Mouse (Mus musculus) heart, embryonic 10.5 days (tissue): ENCODE data around the gene Pfkfb4. TPM values are rescaled to one million over a fixed set of nuclear protein-coding genes. Genes with fewer than 3 reads are reported as not detected.

Experiments
- DNase-seq: peaks from one replicate; pipeline ENCODE4 v3.0.0-alpha.2; 2017; ENCODE audit warnings: low spot score
- H3K27ac ChIP-seq: fragments of 300-500 bp; sonication (generic); 2 replicates; pipeline ENCODE4 v1.5.1; 2016; ENCODE audit warnings: mild to moderate bottlenecking
- H3K27me3 ChIP-seq: fragments of 300-500 bp; sonication (generic); 2 replicates; pipeline ENCODE4 v1.6.1; 2016; ENCODE audit warnings: mild to moderate bottlenecking; ENCODE audit not compliant: poor library complexity, insufficient read depth, severe bottlenecking
- H3K36me3 ChIP-seq: fragments of 300-500 bp; sonication (generic); 2 replicates; pipeline ENCODE4 v1.6.1; 2016; ENCODE audit warnings: mild to moderate bottlenecking, moderate library complexity
- H3K4me1 ChIP-seq: fragments of 300-500 bp; sonication (generic); 2 replicates; pipeline ENCODE4 v1.6.1; 2016; ENCODE audit warnings: mild to moderate bottlenecking
- H3K4me3 ChIP-seq: fragments of 300-500 bp; sonication (generic); 2 replicates; pipeline ENCODE4 v1.5.1; 2016; ENCODE audit warnings: mild to moderate bottlenecking, moderate library complexity
- H3K9me3 ChIP-seq: fragments of 300-500 bp; sonication (generic); 2 replicates; pipeline ENCODE4 v1.6.1; 2016; ENCODE audit warnings: mild to moderate bottlenecking, moderate library complexity
- WGBS: fragments of 180-500 bp; shearing (Covaris S2); methylation state at CpG from one replicate; pipeline ENCODE4 v1.1.7; 2016; 5-methylcytosine and 5-hydroxymethylcytosine counted together
- polyA plus RNA-seq: library from polyadenylated mRNA; unstranded; fragments of >200 nt; fragmentation: Nextera tagmentation; extraction: Ambion mirVana; gene quantifications from 2 replicates; pipeline ENCODE4 v1.2.1, GENCODE M21; 2016

Pfkfb4 gene
- polyA plus RNA-seq, 1 experiment from 2014 or later: 9.4 TPM

DNA sequence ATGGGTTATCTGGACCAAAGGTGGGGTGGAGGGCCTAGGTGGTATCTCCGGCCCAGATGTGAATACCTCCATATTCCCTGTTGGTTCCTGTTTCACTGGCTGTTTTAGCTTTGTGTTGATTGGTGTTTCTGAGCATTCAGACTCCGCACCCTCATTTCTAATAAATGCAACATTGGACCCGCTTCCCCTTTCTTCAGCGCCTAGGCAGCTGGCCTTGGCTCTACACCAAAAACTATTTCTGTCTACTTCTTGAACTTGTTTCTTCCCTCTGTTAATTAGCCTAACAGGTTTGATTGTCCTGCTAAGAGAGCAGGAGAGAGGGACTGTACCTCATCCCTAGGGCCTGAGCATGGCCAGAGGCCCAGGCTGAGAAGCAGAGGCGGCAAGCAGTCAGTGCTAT is 66.0 kb downstream of the Pfkfb4 start:
- H3K36me3 ChIP-seq: peaks cover 58% of the 10 kb centered on the region
- no peaks in the 10 kb centered on the region for H3K27me3 ChIP-seq
- H3K27ac ChIP-seq: no peak overlapping the region
- H3K4me3 ChIP-seq: no peak overlapping the region
- WGBS: 89% methylated on average over 5 of the region's 5 CpGs
- no peaks in the 10 kb centered on the region for H3K9me3 ChIP-seq
- DNase-seq: no peak
- H3K4me1 ChIP-seq: peaks cover 39% of the 10 kb centered on the region

DNA sequence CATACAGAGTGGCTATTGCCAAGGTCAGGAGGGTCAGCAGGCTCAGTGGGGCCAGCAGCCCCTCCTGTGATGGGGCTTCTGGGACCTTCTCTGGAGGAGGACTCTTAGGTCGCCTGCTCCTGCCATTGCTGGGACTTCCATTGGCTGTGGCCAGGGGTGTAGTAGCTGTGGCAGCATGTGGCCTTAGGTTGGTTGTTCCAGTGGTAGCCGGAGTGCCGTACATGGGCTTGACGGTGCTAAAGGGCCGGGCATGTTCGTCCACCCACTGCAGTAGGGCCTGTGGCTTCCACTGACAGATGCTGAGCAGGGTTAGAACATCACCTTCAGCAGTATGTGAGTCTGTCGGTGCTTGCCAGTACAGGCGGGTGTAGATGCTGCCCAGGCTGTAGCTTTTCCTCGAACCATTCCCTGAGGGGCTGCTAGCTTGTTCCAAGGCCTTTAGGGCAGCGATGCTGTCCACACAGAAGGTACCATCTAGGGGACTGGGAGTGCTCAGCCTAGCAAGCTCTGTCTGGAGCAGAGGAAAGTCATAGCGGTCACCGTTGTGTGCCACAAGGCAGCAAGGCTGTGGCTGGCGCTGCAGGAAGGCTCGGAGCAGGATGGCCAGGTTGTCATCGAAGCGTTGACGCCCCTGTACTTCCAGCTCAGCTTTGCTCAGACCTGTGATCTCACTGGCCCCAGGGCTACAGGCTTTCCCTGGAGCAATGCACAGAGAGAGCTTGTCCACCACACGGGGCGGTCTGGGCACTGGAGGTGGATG is 66.6 kb downstream of the Pfkfb4 start:
- H3K27ac ChIP-seq: peak overlapping the region; percentile 90; the same call in 1 of the 2 replicates
- peak overlapping the region; percentile 52 for H3K4me3 ChIP-seq
- 92% methylated on average over 19 of the region's 19 CpGs for WGBS

DNA sequence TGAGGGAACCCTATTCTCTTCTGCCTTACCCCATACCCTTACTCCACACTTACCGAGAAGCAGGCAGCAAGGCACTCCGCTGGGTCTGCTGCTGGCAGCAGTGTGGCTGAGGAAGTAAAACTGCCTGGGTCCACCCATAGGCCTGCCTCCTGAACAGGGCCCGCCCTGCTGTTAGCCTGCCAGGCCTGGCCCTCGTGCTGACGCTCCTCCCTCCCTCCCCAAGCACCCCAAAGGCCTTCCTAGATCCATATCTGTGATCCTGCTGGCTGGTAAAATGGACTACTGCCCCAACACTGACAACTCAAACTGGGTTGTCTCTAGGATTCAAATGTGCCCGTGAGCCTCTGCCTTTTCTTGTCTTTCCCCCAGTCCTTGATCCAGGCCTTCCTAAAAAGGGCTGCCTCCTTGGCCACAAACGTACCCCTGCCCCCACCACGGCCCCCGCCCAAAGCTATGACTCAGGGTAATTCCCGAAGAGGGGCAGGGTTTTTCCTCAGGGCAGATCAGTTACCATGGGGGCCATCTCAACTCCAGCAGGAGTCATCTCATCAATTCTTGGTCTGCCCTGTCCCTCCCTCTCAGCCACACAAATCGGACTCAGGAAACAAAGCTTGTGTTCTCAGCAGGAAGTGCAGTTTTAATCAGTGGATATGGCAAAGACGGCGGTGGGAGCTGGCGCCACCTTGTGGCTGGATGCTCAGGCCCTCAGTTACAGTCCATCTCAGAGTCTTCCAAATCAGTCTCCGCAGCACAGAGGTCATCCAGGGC is 67.7 kb downstream of the Pfkfb4 start, which contains the start of gene Trex1:
Gene Trex1 (minus strand): TSS at position 599 of the 768 bp plus-strand sequence.
- Histone ChIP-seq H3K36me3 (peaks cover 70% of the 10 kb centered on the region), H3K27me3 (no peaks in the 10 kb centered on the region), H3K27ac (peak within 1 kb of the TSS; percentile 90), H3K9me3 (no peaks in the 10 kb centered on the region), H3K4me3 (peak within 1 kb of the TSS; percentile 52), H3K4me1 (peaks cover 33% of the 10 kb centered on the region)
- WGBS: 14% methylated on average over 15 of the region's 15 CpGs
- DNase-seq: peak; percentile 93

More for the DNA sequence above, 66.6 kb downstream of the Pfkfb4 start:
- H3K9me3 ChIP-seq: no peaks in the 10 kb centered on the region
- DNase-seq: no peak
- peaks cover 60% of the 10 kb centered on the region for H3K36me3 ChIP-seq
- H3K4me1 ChIP-seq: peaks cover 39% of the 10 kb centered on the region
- H3K27me3 ChIP-seq: no peaks in the 10 kb centered on the region

DNA sequence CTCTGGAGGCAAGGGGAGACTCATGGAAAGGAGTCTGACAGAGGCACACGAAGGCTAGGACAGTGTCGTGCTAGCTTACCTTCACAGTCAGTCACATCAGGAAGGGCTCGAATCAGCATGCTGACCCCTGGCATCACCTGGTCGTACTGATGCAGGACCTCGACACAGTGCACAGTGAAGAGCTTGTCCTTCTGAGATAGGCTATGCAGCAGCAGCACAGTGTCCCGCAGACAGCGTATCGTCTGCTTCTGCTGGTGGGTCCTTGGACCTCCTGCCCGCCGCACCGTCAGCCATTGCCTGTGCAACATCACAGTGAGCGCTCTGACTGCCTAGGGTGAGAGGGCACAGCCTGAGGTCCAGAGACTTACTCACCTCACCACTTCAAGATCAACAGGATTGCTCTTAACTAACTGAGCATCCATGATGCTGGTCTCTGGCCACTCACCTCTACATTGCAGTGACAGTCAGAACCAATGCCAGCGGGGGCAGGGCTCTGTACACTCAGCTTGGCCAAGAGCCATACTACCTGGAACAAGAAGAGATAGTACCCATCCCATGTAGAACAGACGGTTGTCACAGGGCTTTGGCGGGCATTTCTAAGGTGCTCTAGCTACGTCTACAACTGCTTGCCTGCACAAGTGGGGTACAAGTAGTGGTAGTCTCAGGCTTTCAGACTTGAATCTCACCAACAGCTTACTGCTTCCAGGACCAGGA is 68.8 kb downstream of the Pfkfb4 start:
- Histone ChIP-seq H3K4me1 (peaks cover 25% of the 10 kb centered on the region), H3K9me3 (no peaks in the 10 kb centered on the region), H3K27me3 (no peaks in the 10 kb centered on the region), H3K27ac (peak overlapping the region; percentile 90; the same call in 1 of the 2 replicates), H3K4me3 (no peak overlapping the region), H3K36me3 (peaks cover 80% of the 10 kb centered on the region)
- 93% methylated on average over 16 of the region's 16 CpGs for WGBS
- no peak for DNase-seq

DNA sequence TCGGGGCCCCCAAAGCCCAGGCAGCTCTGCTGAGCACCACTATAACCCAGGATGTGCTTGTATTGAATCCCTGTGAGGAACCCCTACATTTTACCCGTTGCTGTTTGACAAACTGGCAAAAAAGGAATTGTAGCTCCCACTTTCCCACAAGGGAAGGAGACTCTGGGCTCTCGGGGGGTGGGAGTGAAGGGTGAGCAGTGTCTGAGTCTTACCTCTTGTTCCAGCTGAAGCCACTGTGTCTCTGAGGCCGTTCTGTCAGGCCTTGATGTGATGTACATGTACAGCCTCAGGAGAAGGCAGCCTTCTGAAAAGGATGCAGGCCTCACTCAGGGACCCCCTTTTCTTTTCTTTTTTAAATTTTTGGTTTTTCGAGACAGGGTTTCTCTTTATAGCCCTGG is 69.3 kb downstream of the Pfkfb4 start:
- DNase-seq: no peak
- no peak overlapping the region for H3K27ac ChIP-seq
- WGBS: 85% methylated on average over 5 of the region's 5 CpGs
- H3K36me3 ChIP-seq: peaks cover 81% of the 10 kb centered on the region
- H3K27me3 ChIP-seq: no peaks in the 10 kb centered on the region
- no peaks in the 10 kb centered on the region for H3K9me3 ChIP-seq
- no peak overlapping the region for H3K4me3 ChIP-seq
- H3K4me1 ChIP-seq: peaks cover 22% of the 10 kb centered on the region

DNA sequence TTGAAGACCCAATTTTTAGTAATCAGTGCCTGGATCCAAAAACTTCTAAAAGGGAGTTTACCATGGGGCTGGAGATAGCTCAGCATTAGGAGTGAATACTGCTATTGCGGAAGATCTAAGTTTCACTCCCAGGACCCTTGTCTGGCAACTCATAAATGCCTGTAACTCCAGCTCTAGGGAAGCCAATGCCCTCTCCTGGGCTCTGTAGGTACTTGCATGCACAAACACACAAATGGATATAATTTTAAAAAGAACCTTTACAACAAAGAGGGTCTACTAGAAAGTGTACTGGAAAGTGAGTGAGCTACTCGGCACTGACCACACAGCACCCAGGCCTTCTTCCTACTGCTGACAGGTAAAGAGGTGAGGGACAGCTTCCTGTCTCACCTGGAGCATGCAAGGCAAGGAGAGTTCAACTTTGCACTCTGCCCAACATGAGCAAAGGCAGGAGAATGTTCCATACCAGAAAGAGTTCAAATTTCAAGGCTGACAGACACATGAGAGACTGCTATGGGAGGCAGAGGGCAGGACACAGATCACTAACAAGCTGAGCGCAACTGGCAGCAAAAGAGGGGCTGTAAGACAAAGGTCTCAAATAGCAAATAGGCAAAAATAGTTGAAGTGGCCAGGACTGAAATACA is 76.6 kb downstream of the Pfkfb4 start:
- Histone ChIP-seq H3K4me1 (peaks cover 7% of the 10 kb centered on the region), H3K27me3 (no peaks in the 10 kb centered on the region), H3K36me3 (peaks cover 86% of the 10 kb centered on the region), H3K27ac (no peak overlapping the region), H3K9me3 (no peaks in the 10 kb centered on the region), H3K4me3 (no peak overlapping the region)
- WGBS: 89% methylated on average over 3 of the region's 3 CpGs
- no peak for DNase-seq

DNA sequence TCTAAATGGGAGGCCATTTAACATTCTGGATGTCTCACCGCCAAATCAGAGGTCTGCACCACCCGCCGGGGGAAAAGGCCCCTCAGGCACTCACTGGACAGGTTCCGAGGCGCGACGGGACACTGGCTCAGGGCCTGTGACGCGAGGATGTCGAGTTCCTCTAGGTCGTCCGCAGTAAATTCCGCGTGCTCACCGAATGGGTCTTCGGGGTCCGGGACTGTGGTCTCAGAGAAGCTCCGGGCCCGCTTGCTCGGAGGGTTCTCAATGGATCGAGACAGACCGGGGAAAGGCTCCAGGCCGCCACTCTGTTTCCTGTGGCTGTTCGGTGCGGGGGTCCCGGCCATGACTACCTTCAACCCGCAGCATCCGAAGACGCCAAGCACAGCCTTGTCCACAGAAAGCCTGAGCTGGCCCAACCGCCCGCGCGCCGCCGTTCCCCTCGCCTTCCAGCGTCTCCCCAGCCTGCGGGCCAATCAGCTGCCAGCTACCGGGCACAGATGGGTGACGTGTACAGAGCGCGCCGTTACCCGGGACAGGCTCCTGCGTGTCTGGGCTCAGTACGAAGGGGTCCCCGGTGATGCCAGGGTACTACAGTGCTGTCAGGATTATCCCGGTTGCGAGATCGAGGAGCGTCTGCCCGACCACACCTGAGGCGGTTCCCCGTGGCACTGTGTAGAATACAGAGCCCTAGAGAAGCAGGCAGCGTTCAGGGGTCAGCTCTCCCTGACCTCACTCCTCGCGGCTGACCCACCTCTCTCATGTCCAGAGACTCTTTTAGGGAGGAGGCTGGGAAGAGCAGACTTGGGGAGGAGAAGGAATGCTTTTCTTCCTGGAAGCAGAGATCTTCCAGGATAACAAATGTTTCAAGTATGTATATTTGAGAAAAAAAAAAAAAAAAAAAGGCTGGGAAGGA is 82.3 kb downstream of the Pfkfb4 start, which contains the start of gene Atrip:
Gene Atrip (minus strand): TSS at position 464 of the 913 bp plus-strand sequence.
- Histone ChIP-seq H3K4me1 (peaks cover 18% of the 10 kb centered on the region), H3K36me3 (peaks cover 33% of the 10 kb centered on the region), H3K27ac (peak within 1 kb of the TSS; percentile 93), H3K4me3 (peak within 1 kb of the TSS; percentile 79), H3K9me3 (no peaks in the 10 kb centered on the region), H3K27me3 (no peaks in the 10 kb centered on the region)
- WGBS: under 1% methylated on average over 57 of the region's 57 CpGs
- DNase-seq: peak; percentile 96

DNA sequence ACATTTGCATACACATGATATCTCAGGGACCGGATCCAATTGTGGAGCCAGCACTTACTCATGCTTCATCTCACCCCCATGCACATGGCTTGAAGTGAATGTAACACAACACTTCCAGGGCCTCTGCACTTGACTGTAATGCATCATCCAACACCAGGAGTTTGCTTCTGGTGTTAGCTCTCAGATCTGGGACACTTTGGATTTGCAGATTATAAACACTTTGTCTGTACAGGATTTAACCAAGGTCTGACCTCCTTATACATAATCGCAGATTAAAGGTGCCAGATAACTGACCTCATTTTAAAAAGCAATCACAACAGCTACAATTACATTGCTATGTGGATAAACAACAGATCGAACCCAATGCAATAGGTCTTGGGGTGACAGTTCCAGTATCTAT is 88.9 kb downstream of the Pfkfb4 start:
- H3K9me3 ChIP-seq: no peaks in the 10 kb centered on the region
- H3K36me3 ChIP-seq: peaks cover 21% of the 10 kb centered on the region
- DNase-seq: no peak
- no peaks in the 10 kb centered on the region for H3K27me3 ChIP-seq
- H3K4me3 ChIP-seq: no peak overlapping the region
- peaks cover 22% of the 10 kb centered on the region for H3K4me1 ChIP-seq
- H3K27ac ChIP-seq: no peak overlapping the region
- WGBS: 89% methylated on average over 3 of the region's 3 CpGs

DNA sequence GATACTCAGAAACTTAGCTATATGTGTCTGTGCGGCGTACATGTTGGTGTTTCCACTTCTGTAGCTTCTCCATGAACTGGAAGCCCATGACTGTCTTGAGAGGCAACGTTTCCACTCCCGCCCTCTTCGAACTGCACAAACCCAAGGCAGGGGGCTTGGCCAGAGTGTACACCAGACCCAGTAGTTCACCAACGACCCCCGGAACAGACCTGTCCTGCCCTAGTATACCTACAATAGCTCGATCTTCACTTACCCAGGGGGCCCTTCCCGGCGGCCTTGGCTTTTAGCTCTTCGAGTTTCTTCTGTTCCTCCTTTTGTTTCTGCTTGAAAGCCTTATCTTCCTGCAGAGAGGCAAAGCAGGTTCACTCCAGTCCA is 90.2 kb downstream of the Pfkfb4 start:
- Histone ChIP-seq H3K27ac (peak overlapping the region; percentile 94), H3K4me1 (peaks cover 22% of the 10 kb centered on the region), H3K27me3 (no peaks in the 10 kb centered on the region), H3K36me3 (peaks cover 21% of the 10 kb centered on the region), H3K4me3 (peak overlapping the region; percentile 91), H3K9me3 (no peaks in the 10 kb centered on the region)
- no peak for DNase-seq
- 7% methylated on average over 11 of the region's 11 CpGs for WGBS
